Mouse (Mus musculus): ENCODE results near the gene Itsn1. TPM values are rescaled to one million over a fixed set of nuclear protein-coding genes. Genes with fewer than 3 reads are reported as not detected.

The Itsn1 gene
- polyA plus RNA-seq (2015; fragmentation: Nextera tagmentation; extraction: Ambion mirVana), result 48.3 and 58.2 TPM in 2 replicates

- WGBS (ENCODE audit: insufficient replicate concordance), result under 1% methylated on average over 33 of the region's 33 CpGs
- ATAC-seq (ENCODE audit: low read depth), result peak; percentile 84
- peaks cover 45% of the 10 kb centered on the region for H3K4me1 ChIP-seq (replicated peaks)
Measured at GRCm38 (mm10) chr16:91729066-91729482, at the start of gene Itsn1. TSS of gene Itsn1 (plus strand) at chr16:91729281.

GRCm38 (mm10) chr16:91680656-91681055, 48.4 kb upstream of the Itsn1 start:
- ATAC-seq (ENCODE audit: low read depth) (no peak), DNase-seq (no peak)
- Histone ChIP-seq H3K4me3 (replicated peaks) (no peak overlapping the region), H3K36me3 (peaks cover 96% of the 10 kb centered on the region), H3K9ac (no peak overlapping the region), H3K27me3 (no peaks in the 10 kb centered on the region), H3K4me1 (replicated peaks) (peaks cover 2% of the 10 kb centered on the region), H3K4me2 (no peak overlapping the region), H3K9me3 (replicated peaks) (no peaks in the 10 kb centered on the region), H3K27ac (no peak overlapping the region)
- WGBS (ENCODE audit: insufficient replicate concordance), result 68% methylated on average over 5 of the region's 5 CpGs

More at GRCm38 (mm10) chr16:91729066-91729482, at the start of gene Itsn1:
- Histone ChIP-seq H3K27ac (peak within 1 kb of the TSS; percentile 80), H3K27me3 (peaks cover 45% of the 10 kb centered on the region), H3K4me2 (peak within 1 kb of the TSS; percentile 99), H3K9me3 (replicated peaks) (no peaks in the 10 kb centered on the region), H3K9ac (peak within 1 kb of the TSS; percentile 81), H3K4me3 (replicated peaks) (peak within 1 kb of the TSS; percentile 78), H3K36me3 (peaks cover 5% of the 10 kb centered on the region; the same call in 1 of the 2 replicates)
- DNase-seq, result peak; percentile 98

- Histone ChIP-seq H3K9ac (no peak overlapping the region), H3K4me2 (peak overlapping the region; percentile 95), H3K4me1 (replicated peaks) (peaks cover 37% of the 10 kb centered on the region), H3K4me3 (replicated peaks) (peak overlapping the region; percentile 6; the same call in 1 of the 2 replicates), H3K9me3 (replicated peaks) (no peaks in the 10 kb centered on the region), H3K27ac (no peak overlapping the region; the same call in 1 of the 2 replicates), H3K27me3 (no peaks in the 10 kb centered on the region), H3K36me3 (peaks cover 65% of the 10 kb centered on the region)
- DNase-seq, result no peak
- WGBS (ENCODE audit: insufficient replicate concordance), result 49% methylated on average over 5 of the region's 5 CpGs
- no peak for ATAC-seq (ENCODE audit: low read depth)
Measured at GRCm38 (mm10) chr16:91685526-91685925, 43.6 kb upstream of the Itsn1 start.

GRCm38 (mm10) chr16:91686369-91686768, 42.7 kb upstream of the Itsn1 start:
- Histone ChIP-seq H3K27ac (no peak overlapping the region), H3K27me3 (no peaks in the 10 kb centered on the region), H3K9me3 (replicated peaks) (no peaks in the 10 kb centered on the region), H3K4me2 (peak overlapping the region; percentile 95), H3K4me3 (replicated peaks) (peak overlapping the region; percentile 6; the same call in 1 of the 2 replicates), H3K36me3 (peaks cover 64% of the 10 kb centered on the region), H3K9ac (peak overlapping the region; percentile 99), H3K4me1 (replicated peaks) (peaks cover 45% of the 10 kb centered on the region)
- no peak for DNase-seq
- WGBS (ENCODE audit: insufficient replicate concordance), result 68% methylated on average over 5 of the region's 5 CpGs
- no peak for ATAC-seq (ENCODE audit: low read depth)

- ATAC-seq (ENCODE audit: low read depth) (peak; percentile 43), DNase-seq (no peak)
- Histone ChIP-seq H3K4me2 (peak overlapping the region; percentile 95), H3K27me3 (no peaks in the 10 kb centered on the region), H3K27ac (peak overlapping the region; percentile 89), H3K36me3 (peaks cover 52% of the 10 kb centered on the region), H3K9me3 (replicated peaks) (no peaks in the 10 kb centered on the region), H3K4me3 (replicated peaks) (peak overlapping the region; percentile 95), H3K9ac (peak overlapping the region; percentile 99), H3K4me1 (replicated peaks) (peaks cover 45% of the 10 kb centered on the region)
- 1% methylated on average over 50 of the region's 51 CpGs for WGBS (ENCODE audit: insufficient replicate concordance)
Measured at GRCm38 (mm10) chr16:91688023-91688618, 41.0 kb upstream of the Itsn1 start.

- DNase-seq (peak; percentile 90), ATAC-seq (ENCODE audit: low read depth) (peak; percentile 98)
- peak within 1 kb of the TSS; percentile 95 for H3K4me3 ChIP-seq (replicated peaks)
- H3K9ac ChIP-seq, result peak within 1 kb of the TSS; percentile 99
- WGBS (ENCODE audit: insufficient replicate concordance), result under 1% methylated on average over 58 of the region's 71 CpGs
- peaks cover 48% of the 10 kb centered on the region for H3K36me3 ChIP-seq
- H3K27me3 ChIP-seq, result no peaks in the 10 kb centered on the region
- peak within 1 kb of the TSS; percentile 92 for H3K27ac ChIP-seq
- peaks cover 45% of the 10 kb centered on the region for H3K4me1 ChIP-seq (replicated peaks)
- H3K4me2 ChIP-seq, result peak within 1 kb of the TSS; percentile 95
- H3K9me3 ChIP-seq (replicated peaks), result no peaks in the 10 kb centered on the region
Measured at GRCm38 (mm10) chr16:91688619-91689334, 40.3 kb upstream of the Itsn1 start, which contains the start of gene Donson. TSS of gene Donson (minus strand) at chr16:91688770.

GRCm38 (mm10) chr16:91689791-91690190, 39.3 kb upstream of the Itsn1 start:
- DNase-seq (peak; percentile 40), ATAC-seq (ENCODE audit: low read depth) (peak; percentile 30)
- H3K27me3 ChIP-seq, result no peaks in the 10 kb centered on the region
- H3K4me3 ChIP-seq (replicated peaks), result peak overlapping the region; percentile 95
- H3K9me3 ChIP-seq (replicated peaks), result no peaks in the 10 kb centered on the region
- H3K4me1 ChIP-seq (replicated peaks), result peaks cover 46% of the 10 kb centered on the region
- peaks cover 38% of the 10 kb centered on the region for H3K36me3 ChIP-seq
- 14% methylated on average over 7 of the region's 7 CpGs for WGBS (ENCODE audit: insufficient replicate concordance)
- H3K27ac ChIP-seq, result peak overlapping the region; percentile 75
- peak overlapping the region; percentile 99 for H3K9ac ChIP-seq
- peak overlapping the region; percentile 95 for H3K4me2 ChIP-seq

- WGBS (ENCODE audit: insufficient replicate concordance), result 28% methylated on average over 14 of the region's 14 CpGs
- peak; percentile 70 for DNase-seq
- H3K4me2 ChIP-seq, result no peak overlapping the region
- H3K27me3 ChIP-seq, result no peaks in the 10 kb centered on the region
- no peak overlapping the region for H3K27ac ChIP-seq
- no peak overlapping the region for H3K4me3 ChIP-seq (replicated peaks)
- H3K4me1 ChIP-seq (replicated peaks), result peaks cover 26% of the 10 kb centered on the region
- peaks cover 46% of the 10 kb centered on the region for H3K36me3 ChIP-seq
- ATAC-seq (ENCODE audit: low read depth), result peak; percentile 81
- no peaks in the 10 kb centered on the region for H3K9me3 ChIP-seq (replicated peaks)
- no peak overlapping the region for H3K9ac ChIP-seq
Measured at GRCm38 (mm10) chr16:91694455-91695084, 34.5 kb upstream of the Itsn1 start.

- no peak overlapping the region for H3K9ac ChIP-seq
- H3K36me3 ChIP-seq, result peaks cover 48% of the 10 kb centered on the region
- H3K4me1 ChIP-seq (replicated peaks), result peaks cover 19% of the 10 kb centered on the region
- H3K27ac ChIP-seq, result no peak overlapping the region; the same call in 1 of the 2 replicates
- no peaks in the 10 kb centered on the region for H3K9me3 ChIP-seq (replicated peaks)
- H3K4me2 ChIP-seq, result no peak overlapping the region
- DNase-seq, result no peak
- 43% methylated on average over 8 of the region's 8 CpGs for WGBS (ENCODE audit: insufficient replicate concordance)
- ATAC-seq (ENCODE audit: low read depth), result no peak
- H3K27me3 ChIP-seq, result no peaks in the 10 kb centered on the region
- H3K4me3 ChIP-seq (replicated peaks), result no peak overlapping the region
Measured at GRCm38 (mm10) chr16:91695108-91695755, 33.8 kb upstream of the Itsn1 start.

GRCm38 (mm10) chr16:91698995-91699394, 30.1 kb upstream of the Itsn1 start:
- no peak overlapping the region for H3K9ac ChIP-seq
- no peaks in the 10 kb centered on the region for H3K9me3 ChIP-seq (replicated peaks)
- H3K4me3 ChIP-seq (replicated peaks), result no peak overlapping the region
- peaks cover 22% of the 10 kb centered on the region for H3K4me1 ChIP-seq (replicated peaks)
- 73% methylated on average over 1 of the region's 1 CpGs for WGBS (ENCODE audit: insufficient replicate concordance)
- ATAC-seq (ENCODE audit: low read depth) (no peak), DNase-seq (no peak)
- H3K36me3 ChIP-seq, result peaks cover 58% of the 10 kb centered on the region
- no peak overlapping the region for H3K27ac ChIP-seq
- no peaks in the 10 kb centered on the region for H3K27me3 ChIP-seq
- no peak overlapping the region for H3K4me2 ChIP-seq

GRCm38 (mm10) chr16:91701908-91702307, 27.2 kb upstream of the Itsn1 start:
- 86% methylated on average over 13 of the region's 13 CpGs for WGBS (ENCODE audit: insufficient replicate concordance)
- Histone ChIP-seq H3K4me3 (replicated peaks) (no peak overlapping the region), H3K9ac (no peak overlapping the region), H3K4me2 (no peak overlapping the region), H3K9me3 (replicated peaks) (no peaks in the 10 kb centered on the region), H3K4me1 (replicated peaks) (peaks cover 13% of the 10 kb centered on the region; the same call in 1 of the 2 replicates), H3K27me3 (no peaks in the 10 kb centered on the region), H3K27ac (no peak overlapping the region), H3K36me3 (peaks cover 67% of the 10 kb centered on the region)
- no peak for DNase-seq
- no peak for ATAC-seq (ENCODE audit: low read depth)
